Mouse (Mus musculus) urinary bladder, postnatal 10 days (tissue): ENCODE results near the gene Ogg1.
"Not testable (repeated sequence)": the region's sequence is repeated elsewhere in the genome, so short reads cannot be mapped to it uniquely, and the experiment has no call there.

ENCODE experiments used
- DNase-seq: peaks from one replicate; pipeline ENCODE4 v3.0.0; 2022; ENCODE audit warnings: low spot score

The Ogg1 gene

DNA sequence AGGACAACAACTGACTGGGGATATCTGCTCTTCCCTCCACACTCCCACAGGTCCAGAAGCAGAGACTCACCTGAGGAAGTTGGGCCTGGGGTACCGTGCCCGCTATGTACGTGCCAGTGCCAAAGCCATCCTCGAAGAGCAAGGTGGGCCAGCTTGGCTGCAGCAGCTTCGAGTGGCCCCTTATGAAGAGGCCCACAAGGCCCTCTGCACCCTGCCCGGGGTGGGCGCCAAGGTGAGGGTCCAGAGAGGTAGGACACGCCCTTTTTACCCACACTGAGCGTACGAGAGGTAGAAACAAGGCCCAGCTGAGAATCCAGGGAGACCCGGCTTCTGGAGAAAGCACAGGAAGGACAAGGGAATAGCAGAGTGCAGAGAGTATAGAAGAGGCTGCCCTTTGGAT, 4.9 kb downstream of the Ogg1 start:
- DNase-seq = no peak

DNA sequence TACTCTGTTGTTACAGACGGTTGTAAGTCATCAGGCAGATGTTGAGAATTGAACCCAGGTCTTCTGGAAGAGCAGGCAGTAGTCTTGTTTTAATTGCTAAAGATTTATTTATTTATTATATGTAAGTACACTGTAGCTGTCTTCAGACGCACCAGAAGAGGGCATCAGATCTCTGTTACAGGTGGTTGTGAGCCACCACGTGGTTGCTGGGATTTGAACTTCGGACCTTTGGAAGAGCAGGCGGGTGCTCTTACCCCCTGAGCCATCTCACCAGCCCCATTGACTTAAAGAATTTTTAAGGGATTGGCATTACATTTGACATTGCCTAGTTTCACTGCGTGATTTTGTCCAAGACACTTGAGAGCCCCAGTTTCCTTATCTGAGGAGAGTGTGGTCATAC, 6.0 kb downstream of the Ogg1 start:
- not testable (repeated sequence) for DNase-seq

DNA sequence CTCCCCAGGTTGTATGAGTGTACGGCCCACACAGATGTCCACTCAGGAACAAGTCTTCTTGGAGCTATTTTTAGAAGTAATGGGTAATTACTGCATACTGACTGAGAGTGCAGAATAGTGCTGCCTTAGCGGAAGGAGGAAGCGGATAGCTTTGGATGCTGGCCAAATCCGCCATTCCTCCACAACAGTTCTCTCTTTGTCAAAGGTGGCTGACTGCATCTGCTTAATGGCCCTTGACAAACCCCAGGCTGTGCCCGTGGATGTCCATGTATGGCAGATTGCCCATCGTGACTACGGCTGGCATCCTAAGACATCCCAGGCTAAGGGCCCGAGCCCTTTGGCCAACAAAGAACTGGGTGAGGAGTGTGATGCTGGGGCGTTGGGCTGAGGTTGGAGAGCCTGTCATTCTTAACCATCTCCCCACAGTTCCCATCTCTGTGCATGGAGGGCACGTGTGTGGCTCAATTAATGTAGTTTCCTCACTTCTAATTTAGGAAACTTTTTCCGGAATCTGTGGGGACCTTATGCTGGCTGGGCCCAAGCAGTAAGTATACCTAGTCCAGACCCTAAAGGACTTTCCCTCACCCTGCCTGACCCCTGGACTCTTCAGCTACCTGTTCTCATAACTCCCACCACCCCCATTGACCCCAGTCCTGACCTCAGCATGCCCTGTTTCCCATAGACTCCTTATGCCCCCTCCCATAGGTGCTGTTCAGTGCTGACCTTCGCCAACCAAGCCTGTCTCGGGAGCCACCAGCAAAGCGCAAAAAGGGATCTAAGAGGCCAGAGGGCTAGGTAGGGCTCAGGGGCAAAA, 6.6 kb downstream of the Ogg1 start:
- no peak for DNase-seq

DNA sequence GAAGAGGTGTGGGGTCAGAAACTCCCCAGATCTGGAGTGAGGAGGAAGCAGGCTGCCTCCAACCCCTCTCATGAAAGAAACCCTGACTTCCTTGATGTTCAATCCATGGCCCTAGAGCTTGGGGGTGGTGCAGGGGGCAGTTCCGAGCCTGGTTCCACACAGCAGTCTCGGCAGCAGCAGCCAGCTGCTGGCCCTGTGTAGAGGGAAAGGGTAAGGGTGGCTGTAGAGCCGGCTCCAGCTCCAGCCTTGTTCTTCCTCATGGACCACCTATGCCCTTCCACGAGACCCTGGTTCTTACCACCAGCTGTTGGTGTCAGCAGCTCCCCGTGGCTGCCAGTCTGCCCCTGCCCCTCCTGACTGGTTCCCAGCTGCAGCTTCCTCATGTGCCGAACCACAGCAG, 7.4 kb downstream of the Ogg1 start:
- DNase-seq = no peak

DNA sequence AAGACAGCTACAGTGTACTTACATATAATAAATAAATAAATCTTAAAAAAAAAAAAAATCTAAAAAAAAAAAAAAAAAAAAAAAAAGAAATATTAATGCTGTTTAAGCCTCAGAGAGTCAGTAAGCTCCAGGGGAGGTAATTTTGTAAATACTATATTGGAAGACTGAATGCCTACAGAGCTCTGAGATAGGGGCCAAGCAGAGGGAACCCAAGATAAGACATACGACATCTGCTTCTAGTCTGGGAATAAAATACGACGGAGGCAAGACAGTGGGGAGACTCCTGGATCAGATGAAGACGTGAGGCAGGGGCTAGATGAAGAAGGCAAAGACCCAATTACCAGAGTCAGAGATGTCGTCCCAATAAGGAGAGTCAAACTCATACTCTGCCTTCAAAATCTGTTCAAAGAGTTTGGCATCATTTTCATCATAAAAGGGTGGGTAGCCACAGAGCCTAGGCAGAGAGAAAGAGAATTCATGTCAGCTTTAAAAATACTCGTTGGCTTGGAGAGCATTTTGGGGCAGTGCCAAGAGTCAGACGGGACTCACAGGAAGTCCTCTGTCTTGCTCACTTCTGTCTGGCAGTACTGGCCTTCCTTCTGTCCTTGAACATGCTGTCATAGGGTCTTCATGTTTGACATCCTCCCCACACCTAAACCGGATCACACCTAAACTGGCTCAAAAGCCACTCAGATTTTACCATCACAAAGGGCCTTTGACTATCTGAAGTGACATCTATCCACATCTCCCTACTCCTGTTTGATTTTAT, 10.3 kb downstream of the Ogg1 start:
- no peak for DNase-seq

DNA sequence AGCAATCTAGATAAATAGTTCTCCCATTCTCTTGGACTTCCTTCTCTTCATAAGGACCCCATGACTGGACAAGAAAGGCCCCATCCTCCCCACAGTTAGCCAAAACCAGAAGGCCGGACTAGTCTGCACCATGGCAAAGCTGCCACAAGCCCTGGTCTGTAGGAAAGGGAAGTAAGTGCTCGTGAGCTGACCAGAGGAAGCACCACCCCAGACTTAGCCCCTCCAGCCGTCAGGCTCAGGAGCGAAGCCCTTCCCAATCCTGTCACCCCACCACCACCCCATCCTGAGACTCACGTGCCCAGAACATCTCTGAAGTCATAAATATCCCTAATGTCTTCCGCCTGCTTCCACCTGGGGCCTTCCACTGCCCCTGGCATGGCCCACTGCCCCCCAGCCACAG, 14.8 kb downstream of the Ogg1 start:
- no peak for DNase-seq

DNA sequence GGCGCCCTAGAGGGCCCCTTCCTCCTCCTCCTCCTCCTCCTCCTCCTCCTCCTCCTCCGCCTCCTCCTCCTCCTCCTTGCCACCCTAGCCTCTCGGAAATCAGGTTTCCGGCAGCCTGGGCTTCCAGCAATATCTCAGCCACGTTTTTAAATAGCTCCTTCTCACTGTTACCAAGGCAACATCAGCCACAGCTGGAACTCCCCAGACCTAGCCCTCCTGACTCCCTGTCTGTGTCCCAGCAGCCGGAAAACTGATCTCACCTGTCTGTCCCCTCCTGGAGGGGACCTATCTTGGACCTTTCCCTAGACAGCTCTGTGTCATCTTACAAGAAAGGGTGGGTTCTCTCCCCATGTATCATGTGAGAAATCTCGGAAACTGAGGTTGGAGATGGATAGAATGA, 15.5 kb downstream of the Ogg1 start:
- DNase-seq = no peak

DNA sequence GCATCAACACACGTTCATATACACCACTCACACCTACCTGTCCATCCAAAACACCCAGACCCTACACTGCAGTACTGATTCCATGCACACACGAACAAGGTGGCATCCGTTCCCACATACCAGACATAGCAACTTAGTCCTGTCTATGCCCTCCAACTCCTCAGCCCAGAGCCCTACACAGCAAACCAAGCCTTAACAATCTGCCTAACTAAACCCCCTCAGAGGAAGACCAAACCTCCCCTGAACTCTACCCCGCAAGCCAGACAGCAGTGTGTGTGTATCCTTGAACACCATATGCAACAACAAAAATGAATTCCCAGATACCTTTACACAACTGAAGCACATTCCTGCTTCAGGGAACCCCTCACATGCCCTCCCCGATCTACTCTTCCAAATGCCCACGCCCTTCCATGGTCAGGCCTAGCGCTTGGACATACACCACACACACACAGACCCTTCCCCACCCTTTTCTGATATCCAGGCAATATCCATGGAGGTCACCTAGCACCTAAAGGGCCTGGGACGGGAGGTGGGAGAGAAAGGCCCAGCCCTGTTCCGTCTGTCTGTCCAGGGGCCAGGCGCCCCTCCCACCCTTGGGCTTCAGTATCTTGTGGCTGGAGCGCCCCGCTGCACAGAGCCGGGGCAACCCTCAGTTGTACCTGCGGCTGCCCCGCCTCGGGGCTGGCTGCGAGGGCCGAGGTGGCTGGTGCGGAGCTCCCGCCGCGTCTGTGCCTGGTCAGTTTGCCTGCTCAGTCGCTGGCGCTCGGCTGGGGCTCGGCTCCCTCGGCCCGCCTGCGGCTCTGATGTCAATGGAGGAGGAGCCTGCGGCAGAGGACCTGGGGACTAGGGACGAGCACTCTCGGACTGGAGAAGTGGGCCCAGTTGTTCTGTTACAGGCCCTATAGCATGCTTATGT, 16.7 kb downstream of the Ogg1 start, which contains the start of gene Camk1:
TSS of gene Camk1 (minus strand) at position 808 of the 916 bp plus-strand sequence.
- DNase-seq = peak; percentile 34

DNA sequence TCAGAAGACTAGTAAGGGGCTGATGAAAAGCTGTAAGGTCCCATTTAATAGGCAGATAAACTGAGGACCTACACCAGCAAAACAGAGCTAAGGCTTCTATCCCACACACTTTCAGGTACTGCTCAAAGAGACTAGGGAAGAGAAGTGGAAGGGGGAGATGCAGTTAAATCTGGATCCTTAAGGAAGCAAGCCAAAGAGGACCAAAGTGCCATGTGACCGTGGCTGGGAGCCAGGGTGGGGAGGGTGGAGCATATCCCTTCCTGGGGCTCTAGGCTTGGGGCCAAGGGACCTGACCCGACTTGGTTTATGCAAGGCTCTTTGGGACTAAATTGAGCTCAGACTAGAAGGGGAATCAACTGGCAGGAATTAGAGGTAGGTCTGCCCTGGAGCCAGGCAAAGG, 17.5 kb downstream of the Ogg1 start:
- DNase-seq = no peak

DNA sequence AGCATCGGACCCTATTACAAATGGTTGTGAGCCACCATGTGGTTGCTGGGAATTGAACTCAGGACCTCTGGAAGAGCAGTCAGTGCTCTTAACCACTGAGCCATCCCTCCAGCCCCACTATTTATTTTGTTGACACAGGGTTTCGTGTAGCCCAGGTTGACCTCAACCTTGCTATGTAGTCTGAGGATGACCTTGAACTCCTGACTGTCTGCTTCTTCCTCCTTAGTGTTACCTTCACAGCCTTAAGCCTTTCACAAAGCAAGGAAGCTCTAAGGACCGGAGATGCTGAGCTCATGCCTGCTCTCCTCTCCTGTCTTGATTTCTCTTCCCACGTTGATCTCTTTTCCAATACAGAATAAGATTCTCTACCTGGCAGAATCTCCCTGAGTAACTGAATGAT, 20.1 kb downstream of the Ogg1 start:
- DNase-seq = no peak

DNA sequence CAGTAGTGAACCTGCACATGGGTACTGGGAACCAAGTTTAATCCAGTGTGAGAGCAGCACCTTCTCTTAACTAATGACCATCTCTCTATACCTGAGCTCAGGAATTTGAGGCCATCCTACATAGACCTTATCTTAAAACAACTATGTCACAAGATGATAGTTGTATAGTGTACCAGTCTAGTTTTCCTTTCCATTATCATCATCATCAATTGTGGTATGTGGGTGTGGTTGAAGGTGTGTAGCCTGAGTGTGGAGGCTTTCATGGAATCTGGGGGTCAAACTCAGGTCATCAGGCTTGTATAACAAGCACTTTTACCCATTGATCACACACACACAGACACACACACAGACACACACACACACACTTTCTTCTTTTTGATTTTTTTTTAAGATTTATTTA, 23.8 kb downstream of the Ogg1 start:
- no peak for DNase-seq

DNA sequence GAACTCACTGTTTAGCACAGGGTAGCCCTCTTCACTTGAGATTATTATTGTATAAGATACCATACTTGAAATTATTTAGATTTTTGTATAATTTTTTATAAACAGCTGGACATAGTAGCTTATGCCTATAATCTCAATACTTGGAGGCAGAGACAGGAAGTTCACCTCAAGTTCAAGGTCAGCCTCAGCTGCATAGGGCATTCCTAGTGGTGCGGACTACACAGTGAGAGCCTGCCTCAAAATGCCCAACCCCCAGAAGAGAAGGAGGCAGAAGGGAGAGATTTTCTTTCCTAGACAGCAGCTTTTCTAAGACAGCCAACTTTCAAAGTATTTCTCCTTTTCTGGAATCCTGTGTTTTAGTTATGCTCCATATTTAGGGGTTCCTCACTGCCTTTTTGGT, 24.4 kb downstream of the Ogg1 start:
- no peak for DNase-seq

DNA sequence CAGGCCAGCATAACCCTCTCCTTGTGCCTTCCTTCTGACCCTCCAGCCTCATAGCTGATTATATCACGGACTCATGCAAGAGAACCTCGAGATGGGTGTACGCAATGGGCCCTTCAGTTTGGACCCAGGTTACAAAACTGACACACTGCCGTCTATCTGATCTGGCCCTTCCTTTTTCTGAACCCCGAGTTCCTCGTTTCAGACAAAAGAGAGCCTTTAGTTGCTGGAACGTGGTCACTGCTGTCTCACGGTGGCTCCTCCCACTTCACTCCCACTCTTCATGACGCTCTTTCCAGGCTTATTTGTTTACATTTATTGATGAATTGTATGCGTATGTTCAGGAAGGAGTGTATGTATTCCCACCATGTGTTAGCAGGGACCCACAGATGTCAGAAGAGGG, 24.9 kb downstream of the Ogg1 start:
- no peak for DNase-seq

DNA sequence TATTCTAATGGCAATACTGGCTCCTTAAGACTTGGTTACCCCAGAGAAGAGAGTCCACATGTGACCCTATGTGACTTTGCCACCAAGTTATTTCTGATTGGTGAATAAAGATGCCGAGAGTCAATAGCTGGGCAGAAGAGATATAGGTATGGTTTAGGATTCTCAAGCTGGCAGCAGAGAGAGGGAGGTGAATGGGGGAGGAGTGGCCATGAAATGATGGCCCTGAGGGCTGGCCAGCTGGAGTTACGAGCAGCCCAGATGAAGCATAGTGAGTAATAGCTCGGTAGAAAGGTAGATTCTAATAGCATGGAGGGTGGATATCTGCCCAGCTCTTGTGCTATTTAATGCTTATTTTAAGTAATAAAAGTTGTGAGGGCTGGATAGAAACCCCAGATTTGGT, 26.0 kb downstream of the Ogg1 start:
- DNase-seq = no peak

DNA sequence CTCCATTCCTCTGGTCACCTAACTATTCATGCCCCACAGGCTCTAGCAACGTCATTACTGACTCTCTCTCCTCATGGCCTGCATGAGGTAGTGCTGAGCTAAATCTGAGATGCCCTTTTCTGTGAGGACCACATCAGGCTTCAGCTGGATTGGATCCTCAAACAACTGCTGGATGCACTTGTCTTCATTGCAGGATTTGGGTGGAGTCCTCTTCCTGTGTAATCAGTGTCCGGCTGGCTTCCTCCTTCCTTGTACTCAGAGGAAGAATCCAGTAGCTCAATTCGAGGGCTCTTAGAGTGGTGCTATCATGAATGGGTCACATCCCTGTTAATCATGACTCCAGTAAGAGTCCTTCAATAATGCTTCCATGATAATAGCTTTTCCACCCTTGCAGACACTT, 26.9 kb downstream of the Ogg1 start:
- DNase-seq = no peak

DNA sequence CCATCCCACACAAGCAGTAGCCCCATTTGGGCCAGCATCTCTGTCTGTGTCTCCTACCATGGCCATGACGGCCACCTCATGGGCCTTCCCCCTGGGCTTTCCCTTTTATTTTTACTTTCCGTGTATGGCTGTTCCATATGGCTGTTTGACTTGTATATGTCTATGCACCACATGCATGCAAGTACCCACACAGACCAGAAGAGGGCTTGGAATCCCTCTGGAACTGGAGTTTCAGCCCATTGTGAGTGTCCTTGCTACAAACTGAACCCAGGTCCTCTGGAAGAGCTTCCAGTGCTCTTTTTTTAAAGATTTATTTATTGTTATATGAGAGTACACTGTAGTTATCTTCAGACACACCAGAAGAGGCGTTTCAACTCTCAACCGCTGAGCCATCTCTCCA, 34.7 kb downstream of the Ogg1 start:
- DNase-seq = no peak

DNA sequence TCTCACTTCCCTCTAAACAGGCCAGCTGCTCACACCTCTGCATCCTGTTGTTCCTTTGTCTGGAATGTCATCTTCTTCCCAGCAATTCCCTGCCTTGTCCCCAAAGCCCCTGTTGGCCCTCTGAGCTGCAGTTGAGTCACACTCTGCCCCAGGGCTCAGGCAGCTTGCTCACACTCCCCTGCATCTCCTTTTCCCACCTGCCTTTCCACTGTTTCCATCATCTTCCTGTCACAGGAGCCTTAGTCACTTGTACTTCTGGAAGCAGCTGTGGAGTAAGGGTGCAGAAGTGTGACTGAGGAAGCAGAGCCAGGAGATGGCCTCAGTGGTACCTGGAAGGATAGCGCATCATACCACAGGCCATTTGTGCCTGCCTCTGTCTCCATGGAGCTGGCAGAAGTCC, 35.5 kb downstream of the Ogg1 start:
- no peak for DNase-seq

DNA sequence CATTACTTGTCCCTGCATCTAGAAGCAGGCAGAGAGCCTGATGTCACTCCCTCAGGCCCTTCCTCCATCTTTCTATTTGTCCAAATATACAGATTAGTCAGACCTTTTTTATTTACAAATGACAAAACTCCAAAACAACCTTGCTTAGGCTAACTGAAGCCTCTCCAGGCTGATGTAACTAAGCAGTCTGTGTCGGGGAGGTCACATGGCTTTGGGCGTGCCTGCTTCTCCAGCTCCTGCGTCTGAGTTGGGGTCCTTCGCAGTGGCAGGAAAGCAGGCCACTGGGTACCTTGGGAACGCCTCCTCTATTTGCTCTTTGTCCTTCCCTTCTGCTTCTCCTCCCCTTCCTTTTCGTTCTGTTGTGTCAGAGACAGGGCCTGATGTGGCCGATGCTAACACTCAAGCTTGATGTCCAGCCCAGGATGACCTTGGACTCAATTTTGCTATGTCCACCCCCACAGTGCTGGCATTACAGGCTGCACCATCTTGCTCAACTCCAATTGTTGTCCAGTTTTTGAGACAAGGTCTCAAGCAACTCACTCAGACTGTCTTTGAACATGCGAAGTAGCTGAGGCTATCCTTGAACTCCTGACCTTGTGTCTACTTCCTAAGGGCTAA, 37.9 kb downstream of the Ogg1 start:
- DNase-seq = no peak

DNA sequence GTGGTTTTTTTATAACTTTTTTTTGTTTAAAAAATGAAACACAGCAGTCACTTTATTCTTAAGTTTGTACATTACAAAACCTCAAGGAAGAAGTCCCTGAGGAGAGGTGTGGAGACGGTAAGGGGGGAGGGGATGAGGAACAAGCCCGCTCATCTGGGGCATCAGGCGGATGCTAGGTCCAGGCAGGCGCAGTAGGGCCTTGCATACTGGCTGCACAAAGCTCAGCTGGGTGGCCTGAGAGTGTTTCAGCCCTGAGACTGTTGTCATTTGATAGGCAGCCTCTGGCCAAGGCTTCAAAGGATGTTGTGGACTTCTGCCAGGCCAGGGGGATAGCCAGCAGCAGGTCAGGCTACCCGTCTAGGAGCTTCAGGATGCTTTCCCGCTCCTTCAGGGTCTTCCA, 39.9 kb downstream of the Ogg1 start:
- DNase-seq = no peak

DNA sequence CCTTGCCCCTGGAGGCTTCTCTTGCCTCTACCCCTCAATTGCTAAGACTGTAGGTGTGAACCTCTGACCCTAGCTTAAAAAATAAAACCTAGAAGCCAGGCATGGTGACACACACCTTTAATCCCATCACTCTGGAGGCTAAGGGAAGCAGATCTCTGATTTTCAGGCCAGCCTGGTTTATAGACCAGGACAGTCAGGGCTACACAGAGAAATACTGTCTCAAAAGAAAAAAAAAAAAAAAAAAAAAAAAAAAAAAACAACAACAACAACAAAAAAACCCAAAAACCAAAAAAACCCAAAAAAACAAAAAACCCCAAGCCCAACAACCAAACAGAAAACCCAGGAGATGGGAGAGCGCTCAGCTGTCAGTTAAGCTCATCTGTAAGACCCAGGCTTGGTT, 40.8 kb downstream of the Ogg1 start:
- DNase-seq = no peak

DNA sequence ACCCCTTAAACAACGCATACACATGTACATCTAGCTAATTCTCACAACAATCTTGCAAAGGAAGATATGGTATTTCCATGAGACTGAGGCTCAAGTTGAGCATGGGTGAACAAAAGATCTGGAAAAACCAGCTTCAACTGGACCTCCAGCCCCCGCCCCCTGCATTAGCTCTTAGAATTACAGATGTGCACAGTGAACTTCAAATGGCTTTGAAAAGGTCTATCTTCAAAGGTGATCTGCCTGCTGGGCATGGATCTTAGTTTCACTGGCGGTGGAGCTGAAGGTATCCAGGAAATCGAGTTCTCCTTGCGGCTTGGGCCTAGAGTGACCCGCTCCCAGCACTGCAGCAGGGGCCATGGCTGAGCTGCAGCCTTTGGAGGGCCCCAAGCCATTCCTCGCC, 41.4 kb downstream of the Ogg1 start:
- DNase-seq = no peak

DNA sequence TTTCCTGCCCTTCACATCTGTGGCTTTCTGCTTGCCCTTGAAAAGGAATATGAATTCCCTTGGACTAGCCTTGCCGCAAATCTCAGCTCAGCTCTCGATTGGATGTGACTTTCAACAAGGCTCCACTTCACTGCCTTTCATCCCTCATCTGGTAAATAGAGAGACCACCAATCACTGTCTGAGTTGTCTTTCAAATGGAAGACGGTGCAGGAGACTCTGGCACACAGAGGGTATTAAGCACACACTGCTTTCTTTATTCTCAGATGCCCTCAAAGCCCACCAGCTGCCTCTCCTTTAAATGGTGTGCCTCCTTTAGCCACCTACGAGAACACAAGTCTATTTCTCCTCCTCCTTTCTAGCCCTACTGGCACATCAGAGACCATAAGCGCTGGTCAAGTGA, 41.8 kb downstream of the Ogg1 start:
- DNase-seq = no peak
